Mouse (Mus musculus): ENCODE measurements around the gene Podn. TPM values are rescaled to one million over a fixed set of nuclear protein-coding genes. Genes with fewer than 3 reads are reported as not detected.

Podn gene
- polyA plus RNA-seq, 2 experiments: 3.5 to 23.0 TPM

- Histone ChIP-seq H3K4me1 (ENCODE audit: control insufficient read depth, insufficient read depth, low read length) (peaks cover 6% of the 10 kb centered on the region; the same call in 1 of the 2 replicates), H3K4me2 (replicated peaks; ENCODE audit: low read depth, low read length, severe bottlenecking) (peak overlapping the region; percentile 76), H3K9ac (ENCODE audit: low read depth, low read length, severe bottlenecking) (peak overlapping the region; percentile 56), H3K9me3 (ENCODE audit: control insufficient read depth, low read length) (no peaks in the 10 kb centered on the region), H3K27me3 (ENCODE audit: control insufficient read depth, insufficient read depth, low read length) (no peaks in the 10 kb centered on the region), H3K36me3 (ENCODE audit: control insufficient read depth, insufficient read depth, low read length) (peaks cover 13% of the 10 kb centered on the region), H3K4me3 (replicated peaks; ENCODE audit: low read length) (peak overlapping the region; percentile 55), H3K27ac (replicated peaks; ENCODE audit: low read depth, low read length) (no peak overlapping the region)
- DNase-seq (ENCODE audit: low spot score) (peak; percentile 96), ATAC-seq (ENCODE audit: low FRiP score, low read depth) (peak; percentile 95)
- no peak for TF ChIP-seq POLR2A (IDR thresholded peaks at IDR 0.05; ENCODE audit: borderline replicate concordance, extremely low read depth, insufficient read depth, insufficient read length)
- WGBS: 3% methylated on average over 26 of the region's 26 CpGs
Observed at GRCm38 (mm10) chr4:108071235-108071901, 24.9 kb downstream of the Podn start.

DNA sequence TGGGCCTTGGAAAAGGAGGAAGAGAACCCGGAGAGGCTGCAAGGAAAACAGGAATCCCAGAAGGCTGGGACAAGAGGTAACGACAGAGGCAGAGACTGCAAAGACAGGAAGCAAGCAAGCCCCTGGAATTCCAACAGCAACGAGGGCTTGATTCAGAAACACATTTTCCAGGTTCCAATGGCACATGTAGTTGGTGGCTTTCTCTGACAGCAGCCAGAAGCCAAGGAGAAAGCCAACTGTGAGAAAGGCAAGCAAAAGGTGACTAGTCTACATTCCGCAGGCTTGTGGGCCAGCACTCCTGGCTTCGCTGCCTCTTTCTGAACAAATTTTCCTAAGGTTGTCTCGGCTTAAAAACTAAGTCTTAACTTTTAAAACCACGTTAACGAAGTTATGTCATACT is 25.5 kb downstream of the Podn start:
- H3K27me3 ChIP-seq (ENCODE audit: control insufficient read depth, insufficient read depth, low read length): no peaks in the 10 kb centered on the region
- WGBS: 5% methylated on average over 8 of the region's 8 CpGs
- H3K4me2 ChIP-seq (replicated peaks; ENCODE audit: low read depth, low read length, severe bottlenecking): peak overlapping the region; percentile 76

DNA sequence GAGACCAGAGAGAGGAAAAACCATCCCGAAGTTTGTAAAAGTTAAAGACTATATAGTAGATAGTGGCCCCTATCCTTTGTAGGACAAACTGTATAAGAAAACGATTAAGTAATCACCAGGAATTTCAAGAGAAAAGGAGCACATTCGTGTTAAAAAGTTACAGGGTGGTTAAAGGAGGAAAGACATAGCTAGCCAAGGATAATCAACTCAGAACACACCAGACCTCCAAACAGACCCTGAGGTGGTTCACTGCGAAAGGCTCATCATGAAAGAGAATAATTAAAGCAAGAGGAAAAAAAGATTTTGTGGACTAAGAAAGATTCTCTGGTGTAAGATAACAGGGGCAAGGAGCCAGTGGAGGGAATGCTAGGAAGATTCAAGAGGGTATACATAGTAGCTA is 26.0 kb downstream of the Podn start:
- Histone ChIP-seq H3K4me2 (replicated peaks; ENCODE audit: low read depth, low read length, severe bottlenecking) (peak overlapping the region; percentile 76), H3K9me3 (ENCODE audit: control insufficient read depth, low read length) (no peaks in the 10 kb centered on the region), H3K4me3 (replicated peaks; ENCODE audit: low read length) (peak overlapping the region; percentile 55), H3K27me3 (ENCODE audit: control insufficient read depth, insufficient read depth, low read length) (no peaks in the 10 kb centered on the region), H3K9ac (ENCODE audit: low read depth, low read length, severe bottlenecking) (peak overlapping the region; percentile 56), H3K27ac (replicated peaks; ENCODE audit: low read depth, low read length) (no peak overlapping the region), H3K36me3 (ENCODE audit: control insufficient read depth, insufficient read depth, low read length) (peaks cover 18% of the 10 kb centered on the region), H3K4me1 (ENCODE audit: control insufficient read depth, insufficient read depth, low read length) (peaks cover 6% of the 10 kb centered on the region; the same call in 1 of the 2 replicates)
- DNase-seq (ENCODE audit: low spot score) (no peak), ATAC-seq (ENCODE audit: low FRiP score, low read depth) (no peak)
- WGBS: 62% methylated on average over 4 of the region's 4 CpGs
- no peak for TF ChIP-seq POLR2A (IDR thresholded peaks at IDR 0.05; ENCODE audit: borderline replicate concordance, extremely low read depth, insufficient read depth, insufficient read length)

More for the DNA sequence above, 25.5 kb downstream of the Podn start:
- TF ChIP-seq POLR2A (IDR thresholded peaks at IDR 0.05; ENCODE audit: borderline replicate concordance, extremely low read depth, insufficient read depth, insufficient read length): no peak
- H3K4me3 ChIP-seq (replicated peaks; ENCODE audit: low read length): peak overlapping the region; percentile 55
- no peak overlapping the region for H3K27ac ChIP-seq (replicated peaks; ENCODE audit: low read depth, low read length)
- H3K4me1 ChIP-seq (ENCODE audit: control insufficient read depth, insufficient read depth, low read length): peaks cover 6% of the 10 kb centered on the region; the same call in 1 of the 2 replicates
- ATAC-seq (ENCODE audit: low FRiP score, low read depth) (no peak), DNase-seq (ENCODE audit: low spot score) (no peak)
- peak overlapping the region; percentile 56 for H3K9ac ChIP-seq (ENCODE audit: low read depth, low read length, severe bottlenecking)
- H3K9me3 ChIP-seq (ENCODE audit: control insufficient read depth, low read length): no peaks in the 10 kb centered on the region
- peaks cover 14% of the 10 kb centered on the region for H3K36me3 ChIP-seq (ENCODE audit: control insufficient read depth, insufficient read depth, low read length)

- Histone ChIP-seq H3K4me1 (ENCODE audit: control insufficient read depth, insufficient read depth, low read length) (peaks cover 6% of the 10 kb centered on the region; the same call in 1 of the 2 replicates), H3K9me3 (ENCODE audit: control insufficient read depth, low read length) (no peaks in the 10 kb centered on the region), H3K9ac (ENCODE audit: low read depth, low read length, severe bottlenecking) (no peak overlapping the region), H3K4me3 (replicated peaks; ENCODE audit: low read length) (no peak overlapping the region), H3K27ac (replicated peaks; ENCODE audit: low read depth, low read length) (no peak overlapping the region), H3K36me3 (ENCODE audit: control insufficient read depth, insufficient read depth, low read length) (peaks cover 35% of the 10 kb centered on the region), H3K27me3 (ENCODE audit: control insufficient read depth, insufficient read depth, low read length) (no peaks in the 10 kb centered on the region), H3K4me2 (replicated peaks; ENCODE audit: low read depth, low read length, severe bottlenecking) (no peak overlapping the region)
- TF ChIP-seq POLR2A (IDR thresholded peaks at IDR 0.05; ENCODE audit: borderline replicate concordance, extremely low read depth, insufficient read depth, insufficient read length): no peak
- ATAC-seq (ENCODE audit: low FRiP score, low read depth) (no peak), DNase-seq (ENCODE audit: low spot score) (no peak)
- WGBS: 86% methylated on average over 2 of the region's 2 CpGs
Observed at GRCm38 (mm10) chr4:108068081-108068480, 28.2 kb downstream of the Podn start.

- H3K4me2 ChIP-seq (replicated peaks; ENCODE audit: low read depth, low read length, severe bottlenecking): no peak overlapping the region
- no peak for TF ChIP-seq POLR2A (IDR thresholded peaks at IDR 0.05; ENCODE audit: borderline replicate concordance, extremely low read depth, insufficient read depth, insufficient read length)
Observed at GRCm38 (mm10) chr4:108067261-108067660, 29.0 kb downstream of the Podn start.

More at GRCm38 (mm10) chr4:108067261-108067660, 29.0 kb downstream of the Podn start:
- no peaks in the 10 kb centered on the region for H3K27me3 ChIP-seq (ENCODE audit: control insufficient read depth, insufficient read depth, low read length)
- H3K4me1 ChIP-seq (ENCODE audit: control insufficient read depth, insufficient read depth, low read length): peaks cover 6% of the 10 kb centered on the region; the same call in 1 of the 2 replicates
- ATAC-seq (ENCODE audit: low FRiP score, low read depth): no peak
- H3K9ac ChIP-seq (ENCODE audit: low read depth, low read length, severe bottlenecking): no peak overlapping the region
- H3K36me3 ChIP-seq (ENCODE audit: control insufficient read depth, insufficient read depth, low read length): peaks cover 43% of the 10 kb centered on the region
- H3K4me3 ChIP-seq (replicated peaks; ENCODE audit: low read length): no peak overlapping the region
- H3K27ac ChIP-seq (replicated peaks; ENCODE audit: low read depth, low read length): no peak overlapping the region
- no peak for DNase-seq (ENCODE audit: low spot score)
- WGBS: 90% methylated on average over 7 of the region's 7 CpGs
- no peaks in the 10 kb centered on the region for H3K9me3 ChIP-seq (ENCODE audit: control insufficient read depth, low read length)
